Mouse (Mus musculus) heart, embryonic 13.5 days (tissue): ENCODE results near the gene Gck. TPM values are rescaled to one million over a fixed set of nuclear protein-coding genes. Genes with fewer than 3 reads are reported as not detected.
"Not testable (repeated sequence)": the region's sequence is repeated elsewhere in the genome, so short reads cannot be mapped to it uniquely, and the experiment has no call there.

Experiments used
- ATAC-seq: fragments of 200-750 bp; cut with Nextera tagmentation; 2 replicates; pipeline ENCODE4 v1.8.0; 2017; ENCODE audit warnings: moderate TSS enrichment; ENCODE audit not compliant: insufficient number of reproducible peaks, low FRiP score, low TSS enrichment; ENCODE audit errors: extremely low read depth
- H3K27ac ChIP-seq: fragments of 300-500 bp; sonication (generic); replicated peaks from 2 replicates; pipeline ENCODE4 v1.5.1; 2015; ENCODE audit warnings: moderate library complexity, mild to moderate bottlenecking, inconsistent platforms
- H3K27me3 ChIP-seq: fragments of 300-500 bp; sonication (generic); replicated peaks from 2 replicates; pipeline ENCODE4 v1.6.1; 2015; ENCODE audit warnings: mild to moderate bottlenecking, inconsistent platforms
- H3K36me3 ChIP-seq: fragments of 300-500 bp; sonication (generic); 2 replicates; pipeline ENCODE4 v1.6.1; 2015; ENCODE audit warnings: mild to moderate bottlenecking, inconsistent platforms
- H3K4me1 ChIP-seq: fragments of 300-500 bp; sonication (generic); 2 replicates; pipeline ENCODE4 v1.6.1; 2015; ENCODE audit warnings: inconsistent platforms
- H3K4me2 ChIP-seq: fragments of 300-500 bp; sonication (generic); 2 replicates; pipeline ENCODE4 v1.6.1; 2015; ENCODE audit warnings: inconsistent platforms, mild to moderate bottlenecking, moderate library complexity
- H3K4me3 ChIP-seq: fragments of 300-500 bp; sonication (generic); 2 replicates; pipeline ENCODE4 v1.5.1; 2015; ENCODE audit warnings: moderate library complexity, mild to moderate bottlenecking, inconsistent platforms
- H3K9ac ChIP-seq: fragments of 300-500 bp; sonication (generic); 2 replicates; pipeline ENCODE4 v1.6.1; 2015; ENCODE audit warnings: inconsistent platforms, mild to moderate bottlenecking, moderate library complexity
- H3K9me3 ChIP-seq: fragments of 300-500 bp; sonication (generic); 2 replicates; pipeline ENCODE4 v1.6.1; 2016; ENCODE audit warnings: inconsistent platforms
- WGBS: fragments of 180-500 bp; shearing (Covaris S2); methylation state at CpG from one replicate; pipeline ENCODE4 v1.1.7; 2015; ENCODE audit warnings: mixed read lengths; 5-methylcytosine and 5-hydroxymethylcytosine counted together
- polyA plus RNA-seq: library from polyadenylated mRNA; unstranded; fragments of >200 nt; fragmentation: Nextera tagmentation; extraction: Ambion mirVana; gene quantifications from 2 replicates; pipeline ENCODE4 v1.2.1, GENCODE M21; 2015

The Gck gene
- polyA plus RNA-seq, 1 experiment from 2014 or later = 1.5 TPM

GRCm38 (mm10) chr11:5954965-5955504, 5.2 kb upstream of the Gck start:
- peak overlapping the region; percentile 94 for H3K27ac ChIP-seq
- H3K4me2 ChIP-seq = peak overlapping the region; percentile 90
- peak; percentile 39; the same call in 1 of the 2 replicates for ATAC-seq
- H3K36me3 ChIP-seq = peaks cover 17% of the 10 kb centered on the region
- H3K27me3 ChIP-seq = no peaks in the 10 kb centered on the region
- H3K9ac ChIP-seq = peak overlapping the region; percentile 98
- WGBS = 3% methylated on average over 7 of the region's 7 CpGs
- peak overlapping the region; percentile 87 for H3K4me3 ChIP-seq
- no peaks in the 10 kb centered on the region for H3K9me3 ChIP-seq
- peaks cover 57% of the 10 kb centered on the region for H3K4me1 ChIP-seq

GRCm38 (mm10) chr11:5954435-5954834, 4.6 kb upstream of the Gck start:
- Histone ChIP-seq H3K4me1 (peaks cover 63% of the 10 kb centered on the region), H3K4me2 (peak overlapping the region; percentile 90), H3K9ac (0 out of 2 replicates have a peak overlapping the region, but pooled peaks have one; percentile 98), H3K36me3 (peaks cover 12% of the 10 kb centered on the region), H3K27me3 (0 out of 2 replicates have a peak, but pooled peaks cover 1% of the 10 kb centered on the region), H3K27ac (peak overlapping the region; percentile 94), H3K4me3 (no peak overlapping the region), H3K9me3 (no peaks in the 10 kb centered on the region)
- no peak for ATAC-seq
- whole genome bisulfite sequencing = 66% methylated on average over 5 of the region's 5 CpGs

GRCm38 (mm10) chr11:5953130-5953765, 3.4 kb upstream of the Gck start:
- peaks cover 6% of the 10 kb centered on the region for H3K36me3 ChIP-seq
- H3K27me3 ChIP-seq = 0 out of 2 replicates have a peak, but pooled peaks cover 3% of the 10 kb centered on the region
- H3K4me2 ChIP-seq = no peak overlapping the region
- WGBS = 35% methylated on average over 8 of the region's 8 CpGs
- no peaks in the 10 kb centered on the region for H3K9me3 ChIP-seq
- H3K27ac ChIP-seq = peak overlapping the region; percentile 67
- no peak overlapping the region for H3K4me3 ChIP-seq
- H3K4me1 ChIP-seq = peaks cover 63% of the 10 kb centered on the region
- H3K9ac ChIP-seq = no peak overlapping the region
- ATAC-seq = no peak

GRCm38 (mm10) chr11:5952501-5952900, 2.6 kb upstream of the Gck start:
- no peaks in the 10 kb centered on the region for H3K9me3 ChIP-seq
- H3K36me3 ChIP-seq = peaks cover 5% of the 10 kb centered on the region
- peak overlapping the region; percentile 67 for H3K27ac ChIP-seq
- H3K4me2 ChIP-seq = peak overlapping the region; percentile 16; the same call in 1 of the 2 replicates
- H3K4me1 ChIP-seq = peaks cover 60% of the 10 kb centered on the region
- H3K27me3 ChIP-seq = 0 out of 2 replicates have a peak, but pooled peaks cover 3% of the 10 kb centered on the region
- H3K4me3 ChIP-seq = no peak overlapping the region
- peak overlapping the region; percentile 53; the same call in 1 of the 2 replicates for H3K9ac ChIP-seq
- no peak for ATAC-seq
- WGBS = 14% methylated on average over 5 of the region's 5 CpGs

- H3K4me2 ChIP-seq = no peak overlapping the region
- ATAC-seq = no peak
These were observed 1.2 kb downstream of the Gck start for GRCm38 (mm10) chr11:5948546-5949250.

GRCm38 (mm10) chr11:5947796-5948195, 2.1 kb downstream of the Gck start:
- Histone ChIP-seq H3K9ac (no peak overlapping the region), H3K9me3 (no peaks in the 10 kb centered on the region), H3K27me3 (0 out of 2 replicates have a peak, but pooled peaks cover 3% of the 10 kb centered on the region), H3K27ac (no peak overlapping the region), H3K4me2 (no peak overlapping the region), H3K36me3 (no peaks in the 10 kb centered on the region), H3K4me1 (peaks cover 27% of the 10 kb centered on the region), H3K4me3 (no peak overlapping the region)
- no peak for ATAC-seq
- WGBS = 45% methylated on average over 4 of the region's 4 CpGs

More at GRCm38 (mm10) chr11:5948546-5949250, 1.2 kb downstream of the Gck start:
- Histone ChIP-seq H3K27ac (no peak overlapping the region), H3K36me3 (no peaks in the 10 kb centered on the region), H3K9ac (no peak overlapping the region; the same call in 1 of the 2 replicates), H3K27me3 (0 out of 2 replicates have a peak, but pooled peaks cover 3% of the 10 kb centered on the region), H3K4me3 (no peak overlapping the region), H3K4me1 (peaks cover 33% of the 10 kb centered on the region), H3K9me3 (no peaks in the 10 kb centered on the region)
- WGBS = 47% methylated on average over 10 of the region's 10 CpGs

GRCm38 (mm10) chr11:5945096-5945495, 4.8 kb downstream of the Gck start:
- 65% methylated on average over 2 of the region's 2 CpGs for WGBS
- ATAC-seq = no peak

GRCm38 (mm10) chr11:5942966-5943365, 6.9 kb downstream of the Gck start:
- H3K36me3 ChIP-seq = no peaks in the 10 kb centered on the region
- H3K9me3 ChIP-seq = no peaks in the 10 kb centered on the region
- no peak overlapping the region for H3K27ac ChIP-seq
- ATAC-seq = no peak
- no peak overlapping the region for H3K9ac ChIP-seq
- H3K4me2 ChIP-seq = no peak overlapping the region
- H3K4me3 ChIP-seq = no peak overlapping the region
- WGBS = 72% methylated on average over 6 of the region's 6 CpGs
- no peaks in the 10 kb centered on the region for H3K27me3 ChIP-seq
- no peaks in the 10 kb centered on the region for H3K4me1 ChIP-seq

More at GRCm38 (mm10) chr11:5945096-5945495, 4.8 kb downstream of the Gck start:
- Histone ChIP-seq H3K36me3 (no peaks in the 10 kb centered on the region), H3K4me1 (peaks cover 14% of the 10 kb centered on the region), H3K27ac (no peak overlapping the region), H3K9ac (no peak overlapping the region), H3K27me3 (0 out of 2 replicates have a peak, but pooled peaks cover 3% of the 10 kb centered on the region), H3K4me3 (no peak overlapping the region), H3K4me2 (no peak overlapping the region), H3K9me3 (no peaks in the 10 kb centered on the region)

- not testable (repeated sequence) for H3K4me3 ChIP-seq, H3K4me1 ChIP-seq, ATAC-seq, H3K27ac ChIP-seq, H3K9me3 ChIP-seq, H3K4me2 ChIP-seq, H3K27me3 ChIP-seq, H3K9ac ChIP-seq, H3K36me3 ChIP-seq
- 82% methylated on average over 11 of the region's 11 CpGs for WGBS
These were observed 15.3 kb downstream of the Gck start for GRCm38 (mm10) chr11:5934531-5934930.

- not testable (repeated sequence) for H3K27ac ChIP-seq, H3K4me1 ChIP-seq, H3K27me3 ChIP-seq, ATAC-seq, H3K9ac ChIP-seq, H3K9me3 ChIP-seq, H3K4me3 ChIP-seq, H3K36me3 ChIP-seq, H3K4me2 ChIP-seq
- WGBS = 87% methylated on average over 6 of the region's 6 CpGs
These were observed 17.9 kb downstream of the Gck start for GRCm38 (mm10) chr11:5931947-5932346.

GRCm38 (mm10) chr11:5930578-5930977, 19.3 kb downstream of the Gck start:
- WGBS = 61% methylated on average over 1 of the region's 1 CpGs
- no peak overlapping the region for H3K4me3 ChIP-seq
- no peak for ATAC-seq

More at GRCm38 (mm10) chr11:5930578-5930977, 19.3 kb downstream of the Gck start:
- Histone ChIP-seq H3K27me3 (no peaks in the 10 kb centered on the region), H3K27ac (no peak overlapping the region), H3K9me3 (peaks cover 4% of the 10 kb centered on the region; the same call in 1 of the 2 replicates), H3K36me3 (no peaks in the 10 kb centered on the region), H3K9ac (no peak overlapping the region), H3K4me1 (no peaks in the 10 kb centered on the region), H3K4me2 (no peak overlapping the region)
